ENCODE assay signal across 8 mouse cellular contexts in genomic region chr2:152669256-152669638, GRCm38 (mm10). TPM values are rescaled to one million over a fixed set of nuclear protein-coding genes. Genes with fewer than 3 reads are reported as not detected.
A peak's percentile ranks its signal among the peaks of the same experiment; 100 is the strongest.
DNase-seq lines count a peak whose midpoint lies in the region; ATAC-seq lines count a peak whose summit lies in the region.

Gene H13, plus strand, starts transcription at chr2:152669461.

- H3K4me2 ChIP-seq in forebrain, embryonic 11.5 days (ENCODE audit: low read depth, low read length, severe bottlenecking), result peak within 1 kb of the TSS; percentile 74
- H3K4me2 ChIP-seq in heart, embryonic 16.5 days (ENCODE audit: low read depth, low read length), result peak within 1 kb of the TSS; percentile 92
- H3K4me2 ChIP-seq in liver, embryonic 15.5 days, result peak within 1 kb of the TSS; percentile 92
- peak within 1 kb of the TSS; percentile 85 for H3K4me2 ChIP-seq in neural tube, embryonic 12.5 days (replicated peaks)

- no peaks in the 10 kb centered on the region for H3K9me3 ChIP-seq in forebrain, embryonic 11.5 days (ENCODE audit: control insufficient read depth, low read length)
- H3K9me3 ChIP-seq in heart, embryonic 16.5 days (replicated peaks; ENCODE audit: control insufficient read depth, low read length), result no peaks in the 10 kb centered on the region
- H3K9me3 ChIP-seq in liver, embryonic 15.5 days (replicated peaks), result no peaks in the 10 kb centered on the region
- H3K9me3 ChIP-seq in neural tube, embryonic 12.5 days, result no peaks in the 10 kb centered on the region

- peaks cover 11% of the 10 kb centered on the region for H3K4me1 ChIP-seq in forebrain, embryonic 11.5 days (replicated peaks; ENCODE audit: control insufficient read depth, insufficient read depth, low read length)
- H3K4me1 ChIP-seq in heart, embryonic 16.5 days (ENCODE audit: control insufficient read depth, insufficient read depth, low read length), result peaks cover 34% of the 10 kb centered on the region
- peaks cover 42% of the 10 kb centered on the region for H3K4me1 ChIP-seq in liver, embryonic 15.5 days (replicated peaks)
- H3K4me1 ChIP-seq in neural tube, embryonic 12.5 days, result peaks cover 32% of the 10 kb centered on the region

- H3K4me3 ChIP-seq in forebrain, embryonic 11.5 days (ENCODE audit: low read depth, low read length), result peak within 1 kb of the TSS; percentile 81
- H3K4me3 ChIP-seq in heart, embryonic 16.5 days (ENCODE audit: low read length), result peak within 1 kb of the TSS; percentile 98
- H3K4me3 ChIP-seq in liver, embryonic 15.5 days (replicated peaks), result peak within 1 kb of the TSS; percentile 90
- peak within 1 kb of the TSS; percentile 97 for H3K4me3 ChIP-seq in neural tube, embryonic 12.5 days

- peak within 1 kb of the TSS; percentile 92 for H3K27ac ChIP-seq in forebrain, embryonic 11.5 days (ENCODE audit: low read depth, low read length)
- H3K27ac ChIP-seq in heart, embryonic 16.5 days (ENCODE audit: low read length), result peak within 1 kb of the TSS; percentile 92
- H3K27ac ChIP-seq in liver, embryonic 15.5 days (replicated peaks), result peak within 1 kb of the TSS; percentile 81
- H3K27ac ChIP-seq in neural tube, embryonic 12.5 days, result peak within 1 kb of the TSS; percentile 95

- DNase-seq in c-Kit-negative CD71-positive TER-119-positive erythroid progenitor cells, embryonic 14.5 days (ENCODE audit: low read depth, low spot score), result peak; percentile 73
- peak; percentile 97 for DNase-seq in forebrain, embryonic 11.5 days (ENCODE audit: low spot score)
- peak; percentile 93 for DNase-seq in kidney, postnatal 36 days
- DNase-seq in telencephalon, adult 2 months (ENCODE audit: low read depth, low spot score), result peak; percentile 87

- under 1% methylated on average over 35 of the region's 35 CpGs for WGBS in forebrain, embryonic 11.5 days
- WGBS in heart, embryonic 16.5 days, result under 1% methylated on average over 35 of the region's 35 CpGs
- WGBS in liver, embryonic 15.5 days (ENCODE audit: insufficient replicate concordance), result under 1% methylated on average over 35 of the region's 35 CpGs
- under 1% methylated on average over 35 of the region's 35 CpGs for WGBS in neural tube, embryonic 12.5 days

- H3K9ac ChIP-seq in forebrain, embryonic 11.5 days (ENCODE audit: low read length), result peak within 1 kb of the TSS; percentile 88
- peak within 1 kb of the TSS; percentile 98 for H3K9ac ChIP-seq in heart, embryonic 16.5 days (ENCODE audit: low read length)
- H3K9ac ChIP-seq in liver, embryonic 15.5 days, result peak within 1 kb of the TSS; percentile 74
- H3K9ac ChIP-seq in neural tube, embryonic 12.5 days, result peak within 1 kb of the TSS; percentile 99

- H3K36me3 ChIP-seq in forebrain, embryonic 11.5 days (ENCODE audit: control insufficient read depth, insufficient read depth, low read length), result no peaks in the 10 kb centered on the region; the same call in 1 of the 2 replicates
- peaks cover 5% of the 10 kb centered on the region; the same call in 1 of the 2 replicates for H3K36me3 ChIP-seq in heart, embryonic 16.5 days (ENCODE audit: control insufficient read depth, insufficient read depth)
- H3K36me3 ChIP-seq in liver, embryonic 15.5 days (replicated peaks), result 0 out of 2 replicates have a peak, but pooled peaks cover 3% of the 10 kb centered on the region
- H3K36me3 ChIP-seq in neural tube, embryonic 12.5 days, result peaks cover 16% of the 10 kb centered on the region

- ATAC-seq in CD4-positive, CD25-positive, alpha-beta regulatory T cell, adult 4 months, result peak; percentile 78
- ATAC-seq in forebrain, embryonic 11.5 days (replicated peaks; ENCODE audit: low FRiP score), result peak; percentile 83
- peak; percentile 73 for ATAC-seq in heart, embryonic 16.5 days (replicated peaks; ENCODE audit: extremely low read depth, insufficient read depth, low FRiP score)
- ATAC-seq in liver, embryonic 15.5 days (ENCODE audit: insufficient read depth), result peak; percentile 78
- peak; percentile 75 for ATAC-seq in neural tube, embryonic 12.5 days (ENCODE audit: low FRiP score, low read depth)

- H3K27me3 ChIP-seq in forebrain, embryonic 11.5 days (ENCODE audit: control insufficient read depth, insufficient read depth, low read length), result no peaks in the 10 kb centered on the region
- 0 out of 2 replicates have a peak, but pooled peaks cover 2% of the 10 kb centered on the region for H3K27me3 ChIP-seq in heart, embryonic 16.5 days (ENCODE audit: control insufficient read depth, insufficient read depth, low read length)
- peaks cover 3% of the 10 kb centered on the region; the same call in 1 of the 2 replicates for H3K27me3 ChIP-seq in liver, embryonic 15.5 days
- no peaks in the 10 kb centered on the region for H3K27me3 ChIP-seq in neural tube, embryonic 12.5 days (replicated peaks)

RNA-seq across cellular contexts. Expression of gene H13, which starts in this region (rescaled TPM):
- 10 to 100 TPM; 76.1 to 76.2 TPM for polyA plus RNA-seq in CD4-positive, CD25-positive, alpha-beta regulatory T cell, adult 4 months (2017; shearing (Covaris generic))
- 110 and 112 TPM in 2 replicates for polyA plus RNA-seq in forebrain, embryonic 11.5 days (2014; fragmentation: Nextera tagmentation; extraction: Ambion mirVana)
- 76.4 and 81.7 TPM in 2 replicates for polyA plus RNA-seq in heart, embryonic 16.5 days (2015; fragmentation: Nextera tagmentation; extraction: Ambion mirVana)
- 45.2 and 49.8 TPM in 2 replicates for polyA plus RNA-seq in liver, embryonic 15.5 days (2015; fragmentation: Nextera tagmentation; extraction: Ambion mirVana)
- 141 and 145 TPM in 2 replicates for polyA plus RNA-seq in neural tube, embryonic 12.5 days (2016; fragmentation: Nextera tagmentation; extraction: Ambion mirVana)

Comparison
In these comparisons a context has a peak if more than half of its experiments do, and no peak if none do; other contexts are left out.
1. Peak in every context shown above with its lines: DNase-seq, ATAC-seq, H3K4me3 ChIP-seq and H3K27ac ChIP-seq.